Mouse (Mus musculus) lung, adult 2 months (tissue): ENCODE results near the gene Exoc3l2. TPM values are rescaled to one million over a fixed set of nuclear protein-coding genes. Genes with fewer than 3 reads are reported as not detected.

Experiments used
- DNase-seq: peaks from one replicate; pipeline ENCODE4 v3.0.0; 2022
- H3K4me1 ChIP-seq: fragments of 200-500 bp; 2 replicates; pipeline ENCODE4 v1.6.1; 2011; ENCODE audit warnings: low read length; ENCODE audit not compliant: control insufficient read depth, insufficient read depth
- H3K4me3 ChIP-seq: fragments of 200-500 bp; replicated peaks from 2 replicates; pipeline ENCODE3; 2011; ENCODE audit warnings: low read depth, mild to moderate bottlenecking, control low read depth, low read length; ENCODE audit errors: extremely low read depth
- CTCF ChIP-seq: fragments of 200-500 bp; IDR thresholded peaks from 2 replicates; pipeline ENCODE4 v1.5.1; 2011; ENCODE audit warnings: mild to moderate bottlenecking, low read length, control low read depth; ENCODE audit not compliant: insufficient read depth
- POLR2A ChIP-seq: fragments of 200-500 bp; IDR thresholded peaks from 2 replicates; pipeline ENCODE4 v1.6.1; 2011; ENCODE audit warnings: low read depth, mild to moderate bottlenecking, control low read depth, low read length, borderline replicate concordance; ENCODE audit errors: extremely low read depth
- WGBS: fragments of 180-500 bp; shearing (Covaris S2); methylation state at CpG from one replicate; pipeline ENCODE4 v1.1.7; 2018; 5-methylcytosine and 5-hydroxymethylcytosine counted together
- polyA plus RNA-seq: library from polyadenylated mRNA; depleted of rRNA; stranded (reverse); fragments of >200 nt; gene quantifications from 2 replicates; pipeline ENCODE4 v1.2.3, GENCODE M21; 2012

Gene Exoc3l2
- polyA plus RNA-seq, 1 experiment = 2.7 TPM

DNA sequence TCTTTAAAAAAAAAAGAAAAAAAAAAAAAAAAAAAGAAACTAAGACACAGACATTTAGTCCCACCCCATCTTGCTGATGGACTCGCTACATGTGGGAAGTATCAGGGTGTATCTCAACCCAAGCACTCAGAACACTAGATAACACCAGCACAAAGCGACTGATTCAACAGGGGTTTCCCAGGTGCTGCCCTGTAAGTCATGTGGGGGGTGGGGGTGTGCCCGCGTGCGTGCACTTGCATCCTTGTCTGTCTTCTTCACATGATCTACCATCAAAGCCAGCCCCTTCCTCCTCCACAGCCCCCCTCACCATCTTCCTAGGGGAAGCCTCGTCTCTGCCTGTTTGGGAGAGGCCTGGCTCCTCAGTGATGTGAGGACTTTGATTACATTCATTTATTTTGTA, 49.2 kb downstream of the Exoc3l2 start:
- TF ChIP-seq CTCF (no peak), POLR2A (no peak)
- peaks cover 6% of the 10 kb centered on the region for H3K4me1 ChIP-seq
- 72% methylated on average over 6 of the region's 6 CpGs for WGBS
- H3K4me3 ChIP-seq = no peak overlapping the region
- DNase-seq = no peak

DNA sequence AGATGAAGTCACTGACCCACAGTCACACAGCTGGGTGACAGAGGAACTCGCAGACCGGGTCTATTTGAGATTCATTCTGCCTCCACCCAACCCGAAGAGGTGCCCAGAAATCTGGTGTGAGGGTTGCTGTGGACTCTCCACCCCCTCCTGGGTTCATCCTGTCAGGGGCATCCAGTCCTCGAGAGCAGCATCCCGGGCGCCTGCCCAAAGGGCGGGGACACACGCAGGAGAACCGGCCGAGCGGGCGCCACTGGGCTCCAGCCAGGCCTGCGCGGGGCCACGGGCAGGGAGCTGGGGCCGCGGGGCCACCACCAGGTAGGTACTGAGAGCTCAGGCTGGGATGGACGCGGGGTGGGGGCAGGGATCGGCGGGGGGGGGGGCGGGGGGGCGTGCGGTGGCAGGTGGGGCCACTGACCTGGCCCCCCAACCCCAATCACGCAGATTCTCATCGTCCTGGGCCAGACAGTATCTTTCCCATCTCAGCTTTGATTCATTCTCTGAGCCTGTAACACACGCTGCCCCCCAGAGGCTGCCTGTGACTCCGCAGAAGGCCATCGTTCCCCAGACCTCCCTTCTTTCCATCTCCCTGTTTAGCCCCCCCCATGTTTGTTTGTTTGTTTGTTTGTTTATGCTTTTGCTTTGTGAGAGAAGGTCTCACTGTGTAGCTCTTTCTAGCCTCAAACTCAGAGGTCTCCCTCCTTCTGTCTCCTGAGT, 54.7 kb downstream of the Exoc3l2 start, which contains the start of gene Nkpd1:
Gene Nkpd1, plus strand, starts transcription at position 187 of the 714 bp plus-strand sequence.
- DNase-seq = no peak
- peak; percentile 55 for TF ChIP-seq CTCF
- TF ChIP-seq POLR2A = no peak
- peaks cover 2% of the 10 kb centered on the region for H3K4me1 ChIP-seq
- WGBS = 5% methylated on average over 27 of the region's 29 CpGs
- H3K4me3 ChIP-seq = no peak within 1 kb of the TSS

DNA sequence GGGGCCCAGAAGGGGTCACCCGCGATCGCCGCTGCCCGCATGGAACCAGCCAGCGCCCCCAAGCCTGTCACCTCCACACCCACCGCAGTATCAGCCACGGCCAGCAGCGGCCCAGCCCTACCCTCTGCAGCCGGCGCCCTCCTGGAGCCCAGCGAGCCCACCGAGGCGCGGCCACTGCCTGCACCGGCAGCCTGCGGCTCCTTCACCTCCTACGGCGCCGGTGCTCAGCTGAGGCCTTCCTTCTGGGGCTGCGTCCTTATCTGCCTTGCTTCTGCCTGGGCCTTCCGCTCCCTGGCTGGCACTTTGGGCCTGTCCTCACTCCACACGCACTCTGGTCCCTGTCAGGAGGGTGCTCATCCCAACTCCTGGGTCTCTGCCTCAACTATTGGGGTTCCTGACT, 56.9 kb downstream of the Exoc3l2 start:
- 16% methylated on average over 23 of the region's 23 CpGs for WGBS
- TF ChIP-seq POLR2A (no peak), CTCF (no peak)
- peaks cover 17% of the 10 kb centered on the region for H3K4me1 ChIP-seq
- no peak for DNase-seq
- no peak overlapping the region for H3K4me3 ChIP-seq

DNA sequence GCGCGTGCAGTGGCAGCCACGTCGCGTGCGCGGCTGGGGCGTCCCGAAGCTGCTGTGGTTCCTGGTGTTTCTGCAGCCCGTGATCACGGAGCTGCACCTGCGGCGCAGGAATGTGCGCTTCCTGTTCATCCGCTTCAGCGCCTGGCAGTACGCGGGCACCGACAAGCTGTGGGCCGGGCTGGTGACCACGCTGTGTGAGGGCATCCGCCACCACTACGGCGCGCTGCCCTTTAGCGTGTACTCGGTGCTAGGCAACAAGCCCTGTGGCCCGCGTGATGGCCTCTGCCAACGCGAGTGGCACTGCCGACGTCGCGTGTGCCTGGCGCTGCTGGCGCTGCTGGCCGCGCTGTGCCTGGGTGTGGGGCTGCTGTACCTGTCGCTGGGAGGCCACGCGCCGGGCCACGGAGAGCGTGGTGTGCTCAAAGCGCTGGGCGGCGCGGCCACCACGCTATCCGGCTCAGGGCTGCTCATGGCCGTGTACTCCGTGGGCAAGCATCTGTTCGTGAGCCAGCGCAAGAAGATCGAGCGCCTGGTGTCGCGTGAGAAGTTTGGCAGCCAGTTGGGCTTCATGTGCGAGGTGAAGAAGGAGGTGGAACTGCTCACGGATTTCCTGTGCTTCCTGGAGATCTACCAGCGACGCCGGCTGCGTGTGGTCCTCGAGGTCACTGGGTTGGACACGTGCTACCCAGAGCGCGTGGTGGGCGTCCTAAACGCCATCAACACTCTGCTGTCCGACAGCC, 60.1 kb downstream of the Exoc3l2 start:
- TF ChIP-seq CTCF (no peak), POLR2A (no peak)
- 6% methylated on average over 72 of the region's 72 CpGs for WGBS
- DNase-seq = no peak
- Histone ChIP-seq H3K4me1 (peaks cover 17% of the 10 kb centered on the region), H3K4me3 (no peak overlapping the region)

- whole genome bisulfite sequencing = 1% methylated on average over 64 of the region's 64 CpGs
- Histone ChIP-seq H3K4me3 (peak overlapping the region; percentile 31), H3K4me1 (peaks cover 17% of the 10 kb centered on the region)
- TF ChIP-seq CTCF = 0 out of 2 replicates have a peak, but pooled peaks have one; percentile 5
- TF ChIP-seq POLR2A = no peak
- DNase-seq = peak; percentile 58
Measured at GRCm38 (mm10) chr7:19523757-19524419, 60.8 kb downstream of the Exoc3l2 start.

DNA sequence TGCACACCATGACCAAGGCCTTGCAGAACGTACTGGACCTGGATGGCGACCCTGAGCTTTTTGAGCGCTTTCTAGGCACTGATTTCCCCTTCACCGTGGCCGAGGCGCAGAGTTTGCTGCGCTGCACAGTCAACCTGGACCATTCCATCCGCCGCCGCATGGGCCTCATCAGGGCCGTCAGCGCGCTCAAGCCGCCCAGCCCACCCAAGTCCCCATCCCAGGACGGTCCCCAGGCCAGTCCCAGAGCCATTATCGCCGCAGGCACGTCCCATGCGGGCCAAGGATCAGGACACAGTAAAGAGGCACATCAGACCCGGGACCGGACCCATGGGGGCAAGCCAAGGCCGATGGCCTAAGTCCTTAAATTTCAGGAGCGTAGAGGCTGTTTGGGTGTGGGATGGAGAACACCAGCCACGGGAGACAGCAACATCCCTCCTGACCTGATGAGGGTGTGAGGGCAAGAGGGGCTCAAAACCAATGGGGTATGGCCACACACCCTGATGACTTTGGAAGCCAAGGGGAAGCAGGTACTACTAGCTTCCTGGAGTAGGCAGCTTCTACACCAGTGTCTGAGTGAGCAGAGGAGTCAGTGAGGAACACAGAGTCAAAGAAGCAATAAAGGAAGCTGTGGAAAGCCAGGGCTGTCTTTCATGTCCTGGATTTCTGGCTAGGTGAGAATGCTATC, 61.4 kb downstream of the Exoc3l2 start:
- 19% methylated on average over 24 of the region's 24 CpGs for WGBS
- Histone ChIP-seq H3K4me3 (no peak overlapping the region), H3K4me1 (peaks cover 17% of the 10 kb centered on the region)
- TF ChIP-seq CTCF (no peak), POLR2A (no peak)
- DNase-seq = no peak

DNA sequence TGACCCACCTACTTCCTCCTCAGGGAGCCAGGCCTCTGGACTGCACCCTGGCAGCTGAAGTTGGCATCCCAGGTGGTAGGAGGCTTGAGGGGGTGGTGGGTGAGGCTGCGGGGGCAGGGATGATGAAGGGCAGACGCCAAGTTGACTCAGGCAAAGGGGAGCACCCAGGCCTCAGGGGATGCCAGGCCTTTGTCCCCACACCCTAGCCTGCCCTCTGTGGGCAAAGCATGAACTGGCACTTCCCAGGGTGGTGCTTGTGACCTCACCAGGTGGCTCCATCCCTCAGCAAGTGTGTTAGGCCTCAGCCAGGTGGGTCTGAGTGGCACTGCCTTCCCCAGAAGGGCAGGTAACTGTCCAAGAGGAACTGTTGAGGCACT, 62.0 kb downstream of the Exoc3l2 start:
- Histone ChIP-seq H3K4me1 (peaks cover 17% of the 10 kb centered on the region), H3K4me3 (no peak overlapping the region)
- TF ChIP-seq POLR2A (no peak), CTCF (no peak)
- no peak for DNase-seq
- 69% methylated on average over 2 of the region's 2 CpGs for WGBS

- DNase-seq = no peak
- Histone ChIP-seq H3K4me3 (no peak overlapping the region), H3K4me1 (no peaks in the 10 kb centered on the region)
- 68% methylated on average over 10 of the region's 10 CpGs for WGBS
- TF ChIP-seq CTCF = no peak
- no peak for TF ChIP-seq POLR2A
Measured at GRCm38 (mm10) chr7:19531077-19531476, 67.9 kb downstream of the Exoc3l2 start.

DNA sequence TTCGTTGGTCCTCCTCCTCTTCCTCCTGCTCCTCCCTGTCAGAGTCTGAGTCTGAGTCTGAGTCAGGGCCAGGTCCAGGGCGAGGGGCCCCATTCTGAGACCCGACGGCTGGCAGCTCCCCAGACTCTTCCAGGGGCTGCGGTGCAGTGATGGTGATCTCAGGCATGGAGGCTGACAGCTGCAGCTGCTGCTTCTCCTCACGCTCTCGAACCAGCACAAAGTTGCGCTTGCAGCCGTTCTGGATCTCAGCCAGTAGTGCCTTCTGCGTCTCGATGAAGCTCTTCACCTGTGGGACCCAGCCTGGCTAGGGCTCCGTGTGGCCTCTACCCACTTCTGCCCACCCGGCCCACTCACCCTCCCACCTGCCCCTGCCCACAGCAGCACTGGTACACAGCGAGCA, 69.1 kb downstream of the Exoc3l2 start:
- no peak for DNase-seq
- Histone ChIP-seq H3K4me1 (no peaks in the 10 kb centered on the region), H3K4me3 (no peak overlapping the region)
- TF ChIP-seq POLR2A (no peak), CTCF (no peak)
- 76% methylated on average over 14 of the region's 14 CpGs for WGBS
